Mouse (Mus musculus) gastrocnemius, postnatal 36 days (tissue): ENCODE results near the gene Per2. TPM values are rescaled to one million over a fixed set of nuclear protein-coding genes. Genes with fewer than 3 reads are reported as not detected.
"Not testable (repeated sequence)": the region's sequence is repeated elsewhere in the genome, so short reads cannot be mapped to it uniquely, and the experiment has no call there.

Source experiments
- DNase-seq, 2 experiments: peaks; one replicate each; pipeline ENCODE4 v3.0.0; 2022
- intact Hi-C: fragments of 180-260 bp; cut with DNase I; formaldehyde crosslinking; loops from one replicate; pipeline ENCODE4 v1.15.1; 2025
- long read RNA-seq, 2 experiments: library from polyadenylated mRNA; stranded (forward); transcript quantifications; one replicate each; pipeline ENCODE4 v2.0.0; 2021
- total RNA-seq, 2 experiments: library from RNA; stranded (reverse); gene quantifications; 2 replicates each; pipeline ENCODE4 v1.2.3; 2021

The Per2 gene
- 1 to 10 TPM; 6.7 to 9.9 TPM for total RNA-seq
- long read RNA-seq, experiment 1, partial matches to known transcripts = 1 of 1 reads
- long read RNA-seq, experiment 1, other reads (novel, unspliced or antisense) = 0 of 1 reads
- long read RNA-seq, experiment 2, partial matches to known transcripts = 2 of 4 reads
- long read RNA-seq, experiment 2, other reads (novel, unspliced or antisense) = 2 of 4 reads

GRCm38 (mm10) chr1:91459059-91459809 is at the start of gene Per2:
Per2 (minus strand) TSS chr1:91459324.
- intact Hi-C loops = no loop called here
- DNase-seq = peak; percentile 98 to 99

GRCm38 (mm10) chr1:91504615-91505014 is 45.5 kb upstream of the Per2 start:
- intact Hi-C loops = no loop called here

GRCm38 (mm10) chr1:91498579-91498978 is 39.5 kb upstream of the Per2 start:
- DNase-seq = no peak
- intact Hi-C loops = no loop called here

More at GRCm38 (mm10) chr1:91504615-91505014, 45.5 kb upstream of the Per2 start:
- DNase-seq = no peak

GRCm38 (mm10) chr1:91495321-91495720 is 36.2 kb upstream of the Per2 start:
- no peak for DNase-seq
- intact Hi-C loops = no loop called here

GRCm38 (mm10) chr1:91494457-91495140 is 35.5 kb upstream of the Per2 start, which contains the start of gene Traf3ip1:
Traf3ip1 (plus strand) TSS chr1:91494647.
- intact Hi-C loops = no loop called here
- peak; percentile 86 to 90 for DNase-seq

GRCm38 (mm10) chr1:91493938-91494337 is 34.8 kb upstream of the Per2 start:
- DNase-seq = no peak
- intact Hi-C loops = no loop called here

GRCm38 (mm10) chr1:91492740-91493139 is 33.6 kb upstream of the Per2 start:
- no peak for DNase-seq
- intact Hi-C loops = no loop called here

- no peak for DNase-seq
- intact Hi-C loops = no loop called here
These were observed 31.2 kb upstream of the Per2 start for GRCm38 (mm10) chr1:91490322-91490721.

- intact Hi-C loops = no loop called here
- DNase-seq = no peak
These were observed 27.0 kb upstream of the Per2 start for GRCm38 (mm10) chr1:91486165-91486564.

- intact Hi-C loops = no loop called here
- DNase-seq = no peak
These were observed 26.3 kb upstream of the Per2 start for GRCm38 (mm10) chr1:91485422-91485821.

- no peak for DNase-seq
- intact Hi-C loops = loop anchor here (5.0 kb wide), 1 partner anchor 137 kb away; no protein-coding TSS in a partner anchor
These were observed 24.9 kb upstream of the Per2 start for GRCm38 (mm10) chr1:91484011-91484346.

GRCm38 (mm10) chr1:91483304-91484010 is 24.3 kb upstream of the Per2 start:
- DNase-seq = peak; percentile 78 to 86
- intact Hi-C loops = loop anchor here (1.0 to 5.0 kb wide), 2 partner anchors 54 to 136 kb away; no protein-coding TSS in a partner anchor

GRCm38 (mm10) chr1:91482616-91483211 is 23.6 kb upstream of the Per2 start:
- no peak for DNase-seq
- intact Hi-C loops = loop anchor here (1.0 to 5.0 kb wide), 2 partner anchors 53 to 135 kb away; no protein-coding TSS in a partner anchor

GRCm38 (mm10) chr1:91478958-91479357 is 19.8 kb upstream of the Per2 start:
- intact Hi-C loops = no loop called here
- no peak for DNase-seq

GRCm38 (mm10) chr1:91478145-91478544 is 19.0 kb upstream of the Per2 start:
- DNase-seq, intact Hi-C loops: not testable (repeated sequence)

GRCm38 (mm10) chr1:91469888-91470419 is 10.8 kb upstream of the Per2 start:
- no peak for DNase-seq
- intact Hi-C loops = no loop called here

GRCm38 (mm10) chr1:91466186-91466585 is 7.1 kb upstream of the Per2 start:
- intact Hi-C loops = no loop called here
- no peak for DNase-seq

GRCm38 (mm10) chr1:91465244-91465643 is 6.1 kb upstream of the Per2 start:
- DNase-seq = no peak
- intact Hi-C loops = no loop called here

- no peak for DNase-seq
- intact Hi-C loops = loop anchor here (5.0 kb wide), 1 partner anchor 37 kb away; no protein-coding TSS in a partner anchor
These were observed 5.3 kb upstream of the Per2 start for GRCm38 (mm10) chr1:91464436-91464835.
